Mouse (Mus musculus) CD4-positive naive resting alpha-beta T cell, adult 57 days (primary cell): ENCODE measurements around the gene Pacsin1. TPM values are rescaled to one million over a fixed set of nuclear protein-coding genes. Genes with fewer than 3 reads are reported as not detected.

ENCODE experiments used
- total RNA-seq: library from RNA; stranded (reverse); gene quantifications from one replicate; pipeline ENCODE4 v1.2.4, GENCODE M21; 2023

Pacsin1 gene
- 42.6 TPM for total RNA-seq

DNA sequence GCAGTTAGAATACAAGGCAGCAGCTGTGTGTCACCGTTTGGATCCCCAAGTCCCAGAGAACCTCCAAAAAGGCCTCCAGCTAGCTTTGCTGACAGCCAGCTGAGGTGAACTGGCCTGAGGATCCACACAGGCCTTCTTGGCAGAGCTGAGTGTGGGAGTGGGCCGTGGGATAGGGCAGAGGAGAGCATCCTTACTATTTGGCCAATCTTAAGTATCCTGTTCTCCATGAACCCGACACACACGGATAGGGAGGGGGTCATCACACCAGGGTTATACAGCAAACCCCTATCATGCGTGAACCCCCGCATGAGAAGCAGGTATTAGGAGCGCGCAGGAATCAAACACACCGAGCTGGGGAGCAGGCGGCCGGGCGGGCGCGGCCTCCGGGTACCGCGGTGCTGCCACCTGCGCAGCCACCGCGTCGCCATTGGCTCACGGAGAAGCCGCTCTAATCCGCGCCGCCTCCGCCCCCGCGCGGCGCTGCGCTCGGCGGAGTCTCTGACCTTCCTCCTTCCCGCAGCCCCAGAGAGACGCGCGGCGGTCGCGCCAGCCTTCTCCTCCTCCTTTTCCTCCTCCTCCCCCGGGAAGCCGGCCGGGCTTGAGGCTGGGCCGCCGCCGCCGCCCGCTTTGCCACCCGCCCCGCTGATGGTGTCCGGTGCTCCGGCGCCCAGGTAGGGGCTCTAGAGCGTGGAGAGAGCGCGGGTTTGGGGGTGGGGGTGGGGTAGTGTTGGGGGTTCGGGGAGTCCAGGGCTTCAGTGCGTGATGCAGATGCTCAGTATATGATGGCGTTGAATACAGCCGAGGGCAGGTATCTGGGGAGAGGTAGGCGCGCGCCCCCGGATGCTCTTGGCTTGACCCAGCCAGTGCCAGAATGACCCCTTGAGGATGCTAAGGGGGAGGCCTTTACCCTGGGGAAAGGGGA lies at the start of gene Pacsin1:
TSS of gene Pacsin1 (plus strand) at position 421 of the 922 bp plus-strand sequence.

DNA sequence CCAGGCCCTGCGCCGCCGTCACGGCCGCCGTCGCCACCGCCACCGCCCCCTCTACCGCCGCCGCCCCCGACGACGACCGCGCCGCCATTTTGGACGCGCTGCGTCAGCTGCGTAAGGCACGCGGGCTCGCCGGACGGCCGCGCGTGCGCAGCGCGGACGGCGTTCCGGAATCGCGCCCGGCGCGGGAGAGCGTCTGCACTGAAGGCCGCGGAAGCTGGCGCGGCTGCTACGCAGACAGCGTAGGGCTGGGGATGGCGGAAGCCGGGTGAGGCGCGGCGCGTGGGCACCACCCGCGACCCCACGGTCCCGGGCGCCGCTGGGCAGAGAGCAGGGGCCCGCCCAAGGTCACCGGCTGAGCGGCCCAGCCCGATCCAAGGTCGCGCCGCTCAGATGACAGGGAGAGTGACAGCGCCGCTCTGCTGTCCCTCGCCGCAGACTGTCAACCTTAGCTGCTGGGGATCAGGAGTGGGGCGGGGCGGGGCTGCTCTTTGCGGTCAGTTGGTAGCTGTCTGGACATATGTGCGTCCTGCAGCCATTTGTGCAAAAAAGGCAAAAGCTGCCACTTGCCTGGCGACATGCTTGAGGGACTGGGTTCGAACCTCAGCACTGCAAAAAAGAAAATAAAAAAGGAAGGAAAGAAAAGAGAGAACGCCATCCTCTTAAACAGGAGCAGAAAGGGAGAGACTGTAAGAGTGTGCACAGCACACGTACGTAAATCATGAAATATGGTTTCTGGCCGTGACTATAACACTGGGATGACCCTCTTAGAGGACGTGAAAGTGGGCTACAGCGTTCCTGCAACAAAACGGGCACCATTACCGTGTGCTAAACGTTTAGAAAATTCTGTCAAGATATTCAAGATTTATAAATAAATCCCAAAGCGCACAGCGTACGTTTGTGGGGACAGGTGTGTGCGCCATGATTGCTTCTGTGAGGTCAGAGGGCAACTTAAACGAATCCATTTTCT lies 31.7 kb upstream of the Pacsin1 start, which contains the start of gene Nudt3:
TSS of gene Nudt3 (minus strand) at position 136 of the 967 bp plus-strand sequence.

GRCm38 (mm10) chr17:27634871-27635574 lies 20.3 kb upstream of the Pacsin1 start, which contains the start of gene RPS10-NUDT3:
TSS of gene RPS10-NUDT3 (minus strand) at chr17:27635222.

DNA sequence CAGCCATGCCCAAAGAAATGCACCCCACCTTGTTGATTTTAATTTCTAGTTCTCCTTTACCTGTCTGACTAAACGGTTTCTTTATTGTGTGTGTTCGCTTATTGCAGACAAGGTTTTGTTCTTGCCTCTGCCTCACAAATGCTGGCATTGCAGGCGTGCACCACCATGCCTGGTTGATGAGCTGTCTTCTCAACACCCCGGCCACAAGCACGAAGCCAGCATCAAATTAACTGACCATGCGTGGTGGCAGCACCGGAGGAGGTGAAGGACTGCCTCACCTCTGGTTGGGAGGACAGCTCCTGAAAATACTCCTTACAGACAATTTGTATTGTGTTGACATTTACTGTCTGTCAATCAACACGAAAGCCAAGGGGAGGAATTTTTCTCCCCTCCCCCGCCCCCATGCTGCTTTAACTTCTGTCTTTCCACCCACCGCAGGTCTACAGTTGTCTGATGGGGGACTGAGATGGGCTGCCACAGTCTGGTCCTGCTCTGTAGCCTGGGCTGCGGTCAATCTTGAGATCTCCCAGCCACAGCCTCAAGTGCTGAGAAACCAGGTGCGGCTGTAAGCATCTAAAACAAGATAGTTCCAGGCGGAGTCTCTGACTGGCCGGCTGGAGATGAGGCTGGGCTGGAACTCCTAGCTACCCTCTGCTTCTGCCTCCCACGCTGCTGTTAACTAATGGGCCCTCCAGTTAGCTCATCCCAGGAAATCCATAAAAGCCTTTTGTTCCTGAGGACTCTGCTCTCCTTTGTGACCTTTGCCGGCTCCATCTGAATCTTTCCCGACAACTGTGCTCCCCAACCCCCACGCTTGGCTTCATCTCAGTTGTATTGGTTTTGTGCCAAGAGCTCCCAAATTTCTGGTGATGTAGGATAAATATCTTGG lies 18.9 kb upstream of the Pacsin1 start, which contains the start of gene Rps10:
TSS of gene Rps10 (minus strand) at position 538 of the 889 bp plus-strand sequence.

DNA sequence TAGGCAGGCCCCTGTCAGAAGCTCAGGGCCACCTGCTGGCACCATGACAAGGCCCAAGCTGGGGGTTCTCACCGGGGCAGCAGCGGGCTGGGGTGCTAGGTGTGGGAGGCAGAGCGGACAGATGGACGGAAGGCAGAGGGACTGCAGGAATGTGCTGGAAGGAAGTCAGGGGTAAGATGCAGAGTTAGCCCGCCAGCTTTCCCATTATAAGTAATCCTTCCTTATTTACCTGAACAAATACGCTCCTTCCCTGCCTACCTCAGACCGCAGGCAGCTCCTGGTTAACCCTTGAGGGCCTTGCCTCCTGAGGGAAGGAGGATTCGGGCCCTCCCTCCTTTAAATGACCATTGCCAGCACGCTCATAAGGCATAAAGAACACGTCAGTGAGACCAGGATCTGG lies 73.5 kb downstream of the Pacsin1 start, which contains the start of gene Spdef:
TSS of gene Spdef (minus strand) at position 186 of the 400 bp plus-strand sequence.

Other genes with a start within 250 kb of the Pacsin1 start
- gene Grm4, start 134.1 kb upstream of the Pacsin1 start, total RNA-seq: not detected
- gene Hmga1, start 99.0 kb upstream of the Pacsin1 start, total RNA-seq: 42.4 TPM
- gene AI413582, start 89.8 kb upstream of the Pacsin1 start, total RNA-seq: 41.7 TPM
- gene Nudt3, start 32.0 kb upstream of the Pacsin1 start, total RNA-seq: 101 TPM
- gene RPS10-NUDT3, start 20.3 kb upstream of the Pacsin1 start, total RNA-seq: not detected
- gene Rps10, start 18.8 kb upstream of the Pacsin1 start, total RNA-seq: 2,947 TPM
- gene Spdef, start 73.4 kb downstream of the Pacsin1 start, total RNA-seq: 1.2 TPM
- gene D17Wsu92e, start 165.1 kb downstream of the Pacsin1 start, total RNA-seq: 82.2 TPM
- gene Snrpc, start 182.6 kb downstream of the Pacsin1 start, total RNA-seq: 74.8 TPM
- gene Uhrf1bp1, start 200.9 kb downstream of the Pacsin1 start, total RNA-seq: 3.8 TPM